Mouse (Mus musculus) common myeloid progenitor, adult 5-6 weeks (primary cell): ENCODE data around the gene Micall1. TPM values are rescaled to one million over a fixed set of nuclear protein-coding genes. Genes with fewer than 3 reads are reported as not detected.

Experiments
- ATAC-seq: replicated peaks from 2 replicates; pipeline ENCODE4 v1.8.0; 2016; ENCODE audit warnings: low read depth, mild to moderate bottlenecking, moderate TSS enrichment, inconsistent platforms; ENCODE audit not compliant: poor library complexity, severe bottlenecking
- total RNA-seq: library from RNA; stranded (forward); fragments of 200-1000, 187-1606 nt; gene quantifications from 2 replicates; pipeline ENCODE4 v1.2.3, GENCODE M21; 2017

The Micall1 gene
- total RNA-seq, 1 experiment from 2014 or later: 2.5 TPM

- no peak for ATAC-seq
Measured at GRCm38 (mm10) chr15:79164251-79164650, 55.6 kb downstream of the Micall1 start.

- no peak for ATAC-seq
Measured at GRCm38 (mm10) chr15:79165140-79165539, 56.4 kb downstream of the Micall1 start, which contains the start of gene Sox10. Sox10 (minus strand) TSS chr15:79165240.

- ATAC-seq: no peak
Measured at GRCm38 (mm10) chr15:79166712-79167111, 58.0 kb downstream of the Micall1 start.

- ATAC-seq: no peak
Measured at GRCm38 (mm10) chr15:79176905-79177304, 68.2 kb downstream of the Micall1 start.

GRCm38 (mm10) chr15:79185213-79185612 is 76.5 kb downstream of the Micall1 start:
- ATAC-seq: no peak

Other genes with a start within 250 kb of the Micall1 start
- gene Gga1, start 231.7 kb upstream of the Micall1 start, total RNA-seq: 9.3 and 19.5 TPM in 2 replicates
- 2.7 TPM in 1 of 2 replicates, not detected in the other for gene Gm49510, start 209.2 kb upstream of the Micall1 start, total RNA-seq
- gene Sh3bp1, start 209.1 kb upstream of the Micall1 start, total RNA-seq: 17.4 and 33.3 TPM in 2 replicates
- gene Pdxp, start 195.0 kb upstream of the Micall1 start, total RNA-seq: 4.1 and 9.2 TPM in 2 replicates
- 322 and 335 TPM in 2 replicates for gene Lgals1, start 182.2 kb upstream of the Micall1 start, total RNA-seq
- gene Nol12, start 174.0 kb upstream of the Micall1 start, total RNA-seq: 27.8 and 29.7 TPM in 2 replicates
- gene Triobp, start 161.2 kb upstream of the Micall1 start, total RNA-seq: 25.0 and 35.6 TPM in 2 replicates
- gene H1f0, start 80.4 kb upstream of the Micall1 start, total RNA-seq: 53.4 and 60.7 TPM in 2 replicates
- gene Galr3, start 67.0 kb upstream of the Micall1 start, total RNA-seq: 1.4 and 3.5 TPM in 2 replicates
- gene Ankrd54, start 46.0 kb upstream of the Micall1 start, total RNA-seq: 12.0 and 18.3 TPM in 2 replicates
- 227 and 237 TPM in 2 replicates for gene Eif3l, start 33.7 kb upstream of the Micall1 start, total RNA-seq
- 72.3 and 128 TPM in 2 replicates for gene Polr2f, start 32.1 kb downstream of the Micall1 start, total RNA-seq
- gene 1700088E04Rik, start 32.4 kb downstream of the Micall1 start, total RNA-seq: 0.14 TPM in 1 of 2 replicates, not detected in the other
- not detected in 2 replicates for gene Sox10, start 56.3 kb downstream of the Micall1 start, total RNA-seq
- 11.3 and 13.0 TPM in 2 replicates for gene Pick1, start 120.3 kb downstream of the Micall1 start, total RNA-seq
- not detected in 2 replicates for gene Gm49486, start 120.5 kb downstream of the Micall1 start, total RNA-seq
- not detected in 2 replicates for gene Slc16a8, start 145.9 kb downstream of the Micall1 start, total RNA-seq
- gene Baiap2l2, start 176.6 kb downstream of the Micall1 start, total RNA-seq: not detected in 2 replicates
- gene Pla2g6, start 219.5 kb downstream of the Micall1 start, total RNA-seq: 7.8 and 16.9 TPM in 2 replicates
- 5.8 and 11.7 TPM in 2 replicates for gene Maff, start 237.7 kb downstream of the Micall1 start, total RNA-seq